Mouse (Mus musculus) limb, embryonic 11.5 days (tissue): ENCODE data around the gene Ifi47. TPM values are rescaled to one million over a fixed set of nuclear protein-coding genes. Genes with fewer than 3 reads are reported as not detected.

Experiments used
- ATAC-seq: fragments of 200-750 bp; cut with Nextera tagmentation; 2 replicates; pipeline ENCODE4 v1.8.0; 2017; ENCODE audit warnings: low read depth; ENCODE audit not compliant: insufficient number of reproducible peaks, low FRiP score, low TSS enrichment
- DNase-seq: peaks from one replicate; pipeline ENCODE4 v3.0.0-alpha.2; 2015; ENCODE audit warnings: low spot score
- H3K27ac ChIP-seq: fragments of 300-500 bp; sonication (generic); replicated peaks from 2 replicates; pipeline ENCODE4 v1.5.1; 2014; ENCODE audit warnings: low read depth, mild to moderate bottlenecking, low read length
- H3K27me3 ChIP-seq: fragments of 300-500 bp; sonication (generic); 2 replicates; pipeline ENCODE4 v1.6.1; 2014; ENCODE audit warnings: mild to moderate bottlenecking, low read length, mixed read lengths; ENCODE audit not compliant: control insufficient read depth, insufficient read depth
- H3K36me3 ChIP-seq: fragments of 300-500 bp; sonication (generic); 2 replicates; pipeline ENCODE4 v1.6.1; 2014; ENCODE audit warnings: mild to moderate bottlenecking, low read length, moderate library complexity, mixed read lengths; ENCODE audit not compliant: control insufficient read depth, insufficient read depth
- H3K4me1 ChIP-seq: fragments of 300-500 bp; sonication (generic); 2 replicates; pipeline ENCODE4 v1.6.1; 2014; ENCODE audit warnings: low read length, mixed read lengths; ENCODE audit not compliant: control insufficient read depth, insufficient read depth
- H3K4me2 ChIP-seq: fragments of 300-500 bp; sonication (generic); 2 replicates; pipeline ENCODE4 v1.6.1; 2014; ENCODE audit warnings: low read depth, mild to moderate bottlenecking, moderate library complexity; ENCODE audit not compliant: severe bottlenecking
- H3K4me3 ChIP-seq: fragments of 300-500 bp; sonication (generic); 2 replicates; pipeline ENCODE4 v1.5.1; 2014; ENCODE audit warnings: low read depth, low read length
- H3K9ac ChIP-seq: fragments of 300-500 bp; sonication (generic); 2 replicates; pipeline ENCODE4 v1.6.1; 2014; ENCODE audit warnings: mild to moderate bottlenecking, low read length
- H3K9me3 ChIP-seq: fragments of 300-500 bp; sonication (generic); 2 replicates; pipeline ENCODE4 v1.6.1; 2016; ENCODE audit warnings: low read length; ENCODE audit not compliant: control insufficient read depth
- WGBS: fragments of 180-500 bp; shearing (Covaris S2); extraction: QIAGEN DNeasy Blood & Tissue Kit; methylation state at CpG from one replicate; pipeline ENCODE4 v1.1.7; 2014; 5-methylcytosine and 5-hydroxymethylcytosine counted together
- polyA plus RNA-seq: library from polyadenylated mRNA; unstranded; fragments of >200 nt; fragmentation: Nextera tagmentation; extraction: Ambion mirVana; gene quantifications from 2 replicates; pipeline ENCODE4 v1.2.1, GENCODE M21; 2014

Ifi47 gene
- polyA plus RNA-seq, 1 experiment from 2014 or later = 0.51 TPM

DNA sequence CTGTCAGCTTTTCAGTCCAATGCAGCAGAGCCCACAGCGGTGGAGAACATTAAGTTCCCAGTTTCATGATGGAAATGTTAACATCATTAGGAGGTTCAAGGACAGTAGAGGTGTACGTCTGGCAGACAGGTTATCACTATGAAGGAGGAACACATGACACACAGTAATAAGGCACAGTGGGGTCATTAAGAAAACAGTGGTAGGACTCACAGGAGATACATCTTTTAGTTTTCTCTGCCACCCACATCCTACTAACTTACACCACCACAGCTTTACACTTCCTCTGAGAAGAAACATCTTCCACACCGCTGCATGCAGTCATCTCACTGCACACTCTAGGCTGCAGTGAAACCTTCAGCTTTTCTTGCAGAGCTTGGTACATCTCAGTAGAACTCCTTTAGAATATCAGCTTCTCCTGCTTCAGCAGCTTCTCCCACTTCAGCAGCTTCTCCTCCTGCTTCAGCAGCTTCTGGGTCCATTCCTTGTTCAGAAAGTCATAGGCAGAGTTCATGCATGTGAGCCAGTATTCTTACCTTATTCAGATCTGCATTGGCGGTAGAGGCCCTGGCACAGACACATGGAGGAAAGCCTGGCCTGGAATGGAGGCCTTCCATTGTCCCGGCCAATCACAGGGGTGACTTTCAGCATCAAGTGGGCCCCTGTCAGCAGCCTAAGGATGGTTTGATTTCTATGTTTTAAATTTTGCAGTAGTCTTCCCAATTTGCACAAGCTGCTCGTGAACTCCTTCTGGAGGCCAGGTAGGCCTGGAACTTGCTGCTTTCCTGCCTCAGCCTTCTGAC is 17.7 kb downstream of the Ifi47 start:
- H3K9ac ChIP-seq = no peak overlapping the region
- ATAC-seq (no peak), DNase-seq (no peak)
- no peak overlapping the region for H3K27ac ChIP-seq
- H3K4me3 ChIP-seq = no peak overlapping the region
- H3K27me3 ChIP-seq = no peaks in the 10 kb centered on the region
- H3K36me3 ChIP-seq = no peaks in the 10 kb centered on the region
- no peak overlapping the region for H3K4me2 ChIP-seq
- H3K9me3 ChIP-seq = no peaks in the 10 kb centered on the region
- H3K4me1 ChIP-seq = no peaks in the 10 kb centered on the region
- WGBS = 89% methylated on average over 6 of the region's 6 CpGs

DNA sequence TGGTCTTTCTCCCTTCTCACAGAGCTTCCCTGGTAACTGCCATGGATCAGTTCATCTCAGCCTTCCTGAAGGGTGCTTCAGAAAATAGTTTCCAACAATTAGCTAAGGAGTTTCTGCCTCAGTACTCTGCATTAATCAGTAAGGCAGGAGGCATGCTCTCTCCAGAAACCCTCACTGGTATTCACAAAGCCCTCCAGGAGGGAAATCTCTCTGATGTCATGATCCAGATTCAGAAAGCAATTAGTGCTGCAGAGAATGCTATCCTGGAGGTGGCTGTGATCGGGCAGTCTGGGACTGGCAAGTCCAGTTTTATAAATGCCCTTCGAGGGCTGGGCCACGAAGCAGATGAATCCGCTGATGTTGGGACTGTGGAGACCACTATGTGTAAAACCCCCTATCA is 19.0 kb downstream of the Ifi47 start:
- Histone ChIP-seq H3K4me2 (no peak overlapping the region), H3K4me3 (no peak overlapping the region), H3K4me1 (no peaks in the 10 kb centered on the region), H3K27ac (no peak overlapping the region), H3K9me3 (no peaks in the 10 kb centered on the region), H3K27me3 (no peaks in the 10 kb centered on the region), H3K9ac (no peak overlapping the region), H3K36me3 (no peaks in the 10 kb centered on the region)
- no peak for DNase-seq
- no peak for ATAC-seq
- 91% methylated on average over 4 of the region's 4 CpGs for WGBS

DNA sequence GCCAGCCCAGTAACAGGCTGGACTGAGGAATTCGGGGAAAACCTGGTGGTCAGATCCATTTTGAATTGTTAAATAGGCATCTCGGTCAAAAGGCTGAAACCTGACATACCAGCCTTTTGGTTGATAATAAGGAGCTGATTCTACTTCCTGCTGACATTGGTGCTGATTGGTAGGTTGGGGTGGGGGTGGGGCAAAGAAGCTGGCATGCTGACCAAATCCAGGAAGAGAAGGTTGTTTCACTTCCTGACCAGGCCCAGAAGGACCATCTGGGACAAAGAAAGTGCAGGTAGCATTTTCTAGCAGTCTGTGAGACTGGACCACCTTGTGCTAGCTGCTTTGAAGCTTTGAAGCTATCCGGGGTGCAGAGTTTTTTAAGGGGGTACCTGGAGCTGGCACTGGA is 24.0 kb downstream of the Ifi47 start:
- 85% methylated on average over 3 of the region's 3 CpGs for WGBS

GRCm38 (mm10) chr11:49101500-49101899 is 25.1 kb downstream of the Ifi47 start:
- DNase-seq = peak; percentile 17
- H3K4me1 ChIP-seq = no peaks in the 10 kb centered on the region
- H3K36me3 ChIP-seq = no peaks in the 10 kb centered on the region
- H3K4me2 ChIP-seq = no peak overlapping the region
- no peak overlapping the region for H3K27ac ChIP-seq
- no peak for ATAC-seq
- H3K27me3 ChIP-seq = no peaks in the 10 kb centered on the region
- no peak overlapping the region for H3K9ac ChIP-seq
- no peak overlapping the region for H3K4me3 ChIP-seq
- H3K9me3 ChIP-seq = no peaks in the 10 kb centered on the region
- WGBS = 58% methylated on average over 5 of the region's 5 CpGs

More for the DNA sequence above, 24.0 kb downstream of the Ifi47 start:
- H3K36me3 ChIP-seq = no peaks in the 10 kb centered on the region
- no peak overlapping the region for H3K4me3 ChIP-seq
- H3K4me2 ChIP-seq = no peak overlapping the region
- DNase-seq (peak; percentile 15), ATAC-seq (no peak)
- H3K9me3 ChIP-seq = no peaks in the 10 kb centered on the region
- H3K9ac ChIP-seq = no peak overlapping the region
- H3K27me3 ChIP-seq = no peaks in the 10 kb centered on the region
- no peak overlapping the region for H3K27ac ChIP-seq
- no peaks in the 10 kb centered on the region for H3K4me1 ChIP-seq

GRCm38 (mm10) chr11:49103047-49103693 is 26.8 kb downstream of the Ifi47 start:
- no peaks in the 10 kb centered on the region for H3K9me3 ChIP-seq
- H3K27ac ChIP-seq = no peak overlapping the region
- no peaks in the 10 kb centered on the region for H3K27me3 ChIP-seq
- no peak overlapping the region for H3K9ac ChIP-seq
- no peaks in the 10 kb centered on the region for H3K4me1 ChIP-seq
- peak; percentile 26; the same call in 1 of the 2 replicates for ATAC-seq
- DNase-seq = peak; percentile 94
- 16% methylated on average over 8 of the region's 8 CpGs for WGBS
- no peaks in the 10 kb centered on the region for H3K36me3 ChIP-seq
- no peak overlapping the region for H3K4me2 ChIP-seq
- no peak overlapping the region for H3K4me3 ChIP-seq

GRCm38 (mm10) chr11:49105752-49106151 is 29.4 kb downstream of the Ifi47 start:
- Histone ChIP-seq H3K27ac (no peak overlapping the region), H3K9ac (no peak overlapping the region), H3K4me1 (no peaks in the 10 kb centered on the region), H3K36me3 (no peaks in the 10 kb centered on the region), H3K9me3 (no peaks in the 10 kb centered on the region), H3K4me2 (no peak overlapping the region), H3K27me3 (no peaks in the 10 kb centered on the region), H3K4me3 (no peak overlapping the region)
- ATAC-seq = no peak
- 76% methylated on average over 1 of the region's 1 CpGs for WGBS
- DNase-seq = no peak

- Histone ChIP-seq H3K4me3 (no peak overlapping the region), H3K4me2 (no peak overlapping the region), H3K27ac (no peak overlapping the region), H3K9ac (no peak overlapping the region), H3K4me1 (no peaks in the 10 kb centered on the region), H3K36me3 (no peaks in the 10 kb centered on the region), H3K9me3 (no peaks in the 10 kb centered on the region), H3K27me3 (no peaks in the 10 kb centered on the region)
- 56% methylated on average over 10 of the region's 10 CpGs for WGBS
- no peak for ATAC-seq
- DNase-seq = no peak
Observed at GRCm38 (mm10) chr11:49107650-49108537, 31.5 kb downstream of the Ifi47 start.

- no peaks in the 10 kb centered on the region for H3K36me3 ChIP-seq
- no peak overlapping the region for H3K4me3 ChIP-seq
- no peak overlapping the region for H3K9ac ChIP-seq
- no peak for ATAC-seq
- no peaks in the 10 kb centered on the region for H3K9me3 ChIP-seq
- H3K4me1 ChIP-seq = no peaks in the 10 kb centered on the region
- no peaks in the 10 kb centered on the region for H3K27me3 ChIP-seq
- peak; percentile 47 for DNase-seq
- 19% methylated on average over 1 of the region's 1 CpGs for WGBS
- H3K27ac ChIP-seq = no peak overlapping the region
- no peak overlapping the region for H3K4me2 ChIP-seq
Observed at GRCm38 (mm10) chr11:49108833-49109232, 32.4 kb downstream of the Ifi47 start.
